Mouse (Mus musculus): ENCODE data around the gene Umodl1. TPM values are rescaled to one million over a fixed set of nuclear protein-coding genes. Genes with fewer than 3 reads are reported as not detected.

Gene Umodl1
- total RNA-seq (2022), result not detected

DNA sequence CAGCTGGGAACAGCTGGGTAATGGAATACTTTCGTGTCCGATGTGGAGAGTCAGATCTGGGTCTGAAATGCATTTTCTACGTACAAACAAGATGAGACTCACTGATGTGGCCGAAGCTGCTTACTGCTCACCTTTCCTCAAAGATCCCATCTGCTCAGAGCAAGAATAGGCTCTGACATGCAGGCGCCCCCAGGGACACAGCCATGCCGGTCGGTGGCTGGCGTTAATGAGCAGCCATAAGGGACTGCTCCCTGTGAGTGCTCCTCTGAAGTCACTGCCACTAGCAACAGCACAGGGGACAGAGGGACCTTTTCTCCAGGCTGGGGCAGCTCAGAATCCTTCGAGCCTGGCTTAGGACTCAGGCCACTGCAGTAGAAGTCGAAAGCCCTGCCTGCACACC is at the start of gene Umodl1:
TSS of gene Umodl1 (plus strand) at position 301 of the 400 bp plus-strand sequence.
- DNase-seq (ENCODE audit: low spot score), result no peak

DNA sequence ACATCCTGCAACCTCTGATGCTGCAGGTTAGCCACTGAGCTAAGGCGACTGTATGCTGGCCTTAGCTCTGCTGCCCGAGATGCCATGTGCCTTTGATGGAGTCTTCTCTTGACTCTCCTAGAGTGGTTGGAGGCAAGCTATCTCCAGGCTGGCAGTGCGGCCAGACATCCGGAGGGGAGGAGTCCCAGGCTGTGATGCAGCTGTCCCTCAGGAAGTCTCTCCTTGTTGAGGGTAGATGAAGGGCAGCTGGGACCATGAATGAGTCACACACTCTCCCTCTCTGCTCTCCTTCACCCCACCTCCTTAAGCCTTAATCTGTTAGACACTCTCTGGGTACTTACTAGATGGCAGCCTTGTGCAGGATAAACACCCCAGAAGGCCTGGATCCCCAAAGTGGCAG is 46.9 kb upstream of the Umodl1 start:
- no peak for DNase-seq (ENCODE audit: low spot score)

DNA sequence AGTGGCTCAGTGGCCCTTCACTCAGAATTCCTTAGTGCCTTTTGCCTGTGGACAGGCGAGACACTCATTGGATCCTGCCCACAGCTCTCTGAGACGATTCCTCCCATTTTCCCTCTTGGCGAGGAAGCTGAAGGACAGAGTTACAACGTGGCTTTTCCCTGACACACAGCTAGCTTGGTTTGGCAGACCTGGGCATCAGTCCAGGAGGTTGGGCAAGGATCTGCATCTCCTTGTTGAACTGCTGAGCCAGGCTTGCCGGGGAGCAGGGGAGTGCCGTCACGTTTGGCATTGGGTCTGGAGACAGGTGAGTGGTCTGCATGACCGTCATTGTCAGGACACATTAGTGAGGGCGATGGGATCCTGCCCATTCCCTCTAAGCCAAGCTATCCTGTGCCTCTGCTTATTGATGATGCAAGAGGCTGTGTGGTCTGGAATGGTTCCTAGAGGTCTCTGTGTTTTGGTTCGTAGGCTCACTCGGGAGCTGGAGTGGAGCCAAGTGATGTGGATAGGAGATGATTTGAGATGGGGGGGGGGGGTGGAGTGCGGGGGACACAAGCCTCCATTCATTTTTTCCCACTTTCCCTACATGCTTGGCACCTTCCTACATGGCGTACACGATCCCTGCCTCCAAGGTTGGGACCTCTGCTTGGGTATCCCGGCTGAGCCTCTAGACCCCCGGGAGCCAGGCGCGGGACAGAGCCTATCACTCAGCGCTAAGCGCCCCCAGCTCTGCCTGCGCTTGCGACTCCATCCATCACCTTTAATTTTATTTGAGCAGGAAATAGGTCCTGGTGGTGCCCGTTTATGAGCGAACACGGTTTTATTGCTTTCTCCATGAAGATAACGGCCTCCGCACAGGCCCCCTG is 43.3 kb upstream of the Umodl1 start:
- no peak for DNase-seq (ENCODE audit: low spot score)

DNA sequence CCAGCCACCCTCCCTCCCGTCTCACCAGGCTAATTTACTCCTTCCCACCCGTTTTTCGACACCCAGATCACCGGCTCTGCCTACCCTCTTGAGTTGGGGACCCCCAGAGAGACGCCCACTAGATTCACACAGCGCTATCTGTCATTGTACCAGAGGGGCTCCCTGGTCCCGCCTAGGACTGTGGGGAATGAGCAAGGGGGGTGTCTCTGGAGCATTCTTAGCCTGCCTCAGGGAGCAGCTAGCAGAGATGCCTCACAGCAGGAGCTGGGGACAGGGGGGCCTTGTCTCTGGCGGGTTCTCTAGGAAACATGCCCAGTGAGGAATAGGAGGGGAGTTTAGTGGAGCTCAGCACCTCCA is 42.7 kb upstream of the Umodl1 start:
- DNase-seq (ENCODE audit: low spot score), result no peak

DNA sequence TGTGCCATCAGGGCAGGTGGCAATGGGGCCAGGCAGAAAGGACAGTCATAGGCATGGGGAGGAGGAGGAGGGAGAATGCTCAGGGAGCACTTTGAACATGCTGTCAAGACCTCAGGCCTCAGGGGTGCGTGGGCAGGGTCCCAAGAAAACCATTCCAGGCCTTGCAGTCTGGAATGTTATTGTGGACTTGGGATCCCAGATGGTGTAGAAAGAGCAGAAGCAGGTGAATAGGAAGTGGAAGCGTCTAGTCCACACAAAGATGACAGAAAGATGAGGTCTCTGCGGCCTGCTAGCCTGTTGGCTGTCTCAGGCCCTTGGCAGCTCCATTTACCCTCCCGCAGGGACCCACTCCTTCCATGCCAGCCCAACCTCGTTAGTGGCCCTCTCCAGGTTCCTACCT is 41.9 kb upstream of the Umodl1 start:
- DNase-seq (ENCODE audit: low spot score), result no peak

DNA sequence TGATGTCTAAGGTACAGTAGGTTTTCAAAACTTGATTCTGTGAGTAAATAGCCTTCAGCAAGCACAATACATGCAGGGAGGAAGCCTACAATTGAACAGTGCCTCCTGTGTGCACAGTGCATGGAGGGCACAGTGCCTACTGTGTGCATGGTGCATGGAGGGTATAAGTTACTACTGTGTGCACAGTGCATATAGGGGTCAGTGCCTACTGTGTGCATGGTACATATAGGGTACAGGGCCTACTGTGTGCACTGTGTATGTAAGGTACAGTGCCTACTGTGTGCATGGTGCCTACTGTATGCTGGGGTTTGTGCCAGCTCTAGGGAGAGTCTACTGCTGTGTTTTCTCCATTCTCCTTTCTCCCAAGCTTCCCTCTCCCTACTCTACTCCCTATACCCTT is 40.2 kb upstream of the Umodl1 start:
- DNase-seq (ENCODE audit: low spot score), result no peak

DNA sequence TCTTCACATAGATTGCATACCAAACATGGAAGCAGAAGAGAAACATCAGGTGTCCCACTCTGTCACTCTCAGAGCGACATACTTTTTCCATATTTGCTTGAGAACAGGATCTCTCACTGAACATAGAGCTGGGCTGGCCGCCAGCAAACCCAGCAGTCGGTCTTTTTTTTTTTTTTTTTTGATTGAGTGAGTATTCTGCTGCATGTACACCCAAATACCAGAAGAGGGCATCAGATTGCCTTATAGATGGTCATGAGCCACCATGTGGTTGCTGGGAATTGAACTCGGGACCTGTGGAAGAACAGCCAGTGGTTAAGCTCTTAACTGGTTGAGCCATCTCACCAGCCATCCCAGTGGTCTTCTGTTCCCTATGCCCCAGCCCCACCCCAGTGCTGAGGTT is 30.9 kb upstream of the Umodl1 start:
- no peak for DNase-seq (ENCODE audit: low spot score)

DNA sequence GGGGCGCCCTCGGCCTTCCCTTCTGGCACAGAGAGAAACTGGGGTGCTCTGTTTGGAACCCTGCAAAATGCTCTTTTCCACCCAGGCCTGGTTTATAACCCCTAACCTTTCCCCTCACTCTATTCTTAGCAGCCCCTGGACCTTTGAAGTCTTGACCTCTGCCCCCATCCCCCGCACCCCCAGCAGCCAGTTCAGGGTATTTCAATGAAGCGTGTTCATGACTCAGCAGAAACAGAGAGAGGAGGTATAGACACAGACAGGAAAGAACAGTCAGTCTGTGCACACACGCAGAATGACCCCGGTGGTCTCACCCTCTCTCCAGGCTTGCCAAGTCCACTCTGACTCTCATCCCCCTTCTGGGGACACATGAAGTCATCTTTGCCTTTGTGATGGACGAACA is 23.6 kb upstream of the Umodl1 start:
- DNase-seq (ENCODE audit: low spot score), result no peak

DNA sequence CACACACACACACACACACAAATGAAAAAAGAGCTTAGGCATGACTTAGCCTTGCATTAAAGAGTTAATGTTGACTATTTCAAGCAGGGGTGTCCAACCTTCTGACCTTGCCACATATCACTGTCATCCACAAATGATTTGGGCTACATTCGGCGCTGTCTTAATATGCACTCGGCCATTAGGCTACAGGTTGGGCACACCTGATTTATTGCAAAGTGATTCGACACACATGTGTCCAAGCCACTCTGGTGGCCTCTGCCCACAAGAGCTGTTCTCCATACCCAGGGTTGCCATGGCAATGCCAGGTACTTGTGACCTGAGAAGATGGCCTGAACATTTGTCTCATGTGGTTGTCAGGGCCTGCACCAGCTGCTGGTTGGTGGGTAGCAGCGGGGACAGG is 21.6 kb upstream of the Umodl1 start:
- DNase-seq (ENCODE audit: low spot score), result no peak

DNA sequence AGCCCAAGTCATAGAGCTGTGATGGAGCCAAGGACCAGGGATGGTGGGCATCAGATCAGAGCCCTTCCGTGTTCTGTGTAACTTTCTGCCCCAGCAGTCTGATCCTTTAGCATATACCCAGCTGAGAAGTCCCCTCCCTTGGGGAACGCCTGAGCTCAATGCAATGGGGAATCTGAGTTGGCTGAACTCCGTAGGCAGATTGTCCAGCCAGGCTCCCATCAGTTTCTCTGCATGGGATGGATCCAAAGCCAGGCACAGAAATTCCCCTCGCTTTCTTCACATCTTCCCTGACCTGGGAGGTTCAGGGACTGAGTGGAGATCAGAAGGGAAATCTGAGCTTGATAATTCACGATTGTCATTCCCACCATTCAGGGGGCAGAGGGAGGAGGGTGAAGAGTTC is 19.1 kb upstream of the Umodl1 start:
- no peak for DNase-seq (ENCODE audit: low spot score)

DNA sequence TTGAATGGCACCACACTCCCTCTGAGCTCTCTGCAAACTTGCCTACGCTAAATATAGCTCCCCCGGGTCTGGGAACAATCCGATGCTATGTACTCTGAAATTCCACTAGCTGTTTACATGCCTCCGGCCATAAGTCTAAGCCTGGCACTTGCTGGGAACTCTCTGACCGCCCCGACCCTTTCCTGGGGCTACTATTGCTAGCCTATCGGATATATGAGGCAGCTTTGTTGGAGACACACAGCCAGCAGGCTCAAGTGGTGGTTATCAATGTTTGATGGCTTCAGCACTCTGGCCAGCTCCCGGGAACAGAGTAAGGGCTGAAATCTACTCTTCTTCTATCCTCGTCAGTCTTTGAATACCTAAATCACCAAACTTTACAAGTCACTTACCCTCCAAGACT is 15.9 kb upstream of the Umodl1 start:
- no peak for DNase-seq (ENCODE audit: low spot score)

DNA sequence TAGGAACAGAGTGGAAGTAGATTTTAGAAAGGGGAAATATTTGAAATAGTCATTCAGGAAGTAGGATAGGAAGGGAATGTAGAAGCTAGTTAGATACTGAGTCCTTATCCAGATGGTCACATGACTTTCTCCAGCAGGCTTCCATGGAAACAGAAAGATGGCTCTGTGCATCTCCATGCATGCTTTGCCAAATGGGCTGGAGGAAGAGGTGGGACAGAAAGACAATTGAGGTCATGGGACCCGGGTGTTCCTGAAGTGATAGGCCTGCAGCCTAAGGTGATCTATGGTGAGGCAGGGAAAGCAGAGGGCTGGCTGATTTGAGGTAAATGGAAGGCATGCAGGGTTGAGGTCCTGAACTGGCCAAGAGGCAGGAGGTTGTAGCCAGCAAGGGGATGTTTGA is 6.1 kb upstream of the Umodl1 start:
- DNase-seq (ENCODE audit: low spot score), result no peak

DNA sequence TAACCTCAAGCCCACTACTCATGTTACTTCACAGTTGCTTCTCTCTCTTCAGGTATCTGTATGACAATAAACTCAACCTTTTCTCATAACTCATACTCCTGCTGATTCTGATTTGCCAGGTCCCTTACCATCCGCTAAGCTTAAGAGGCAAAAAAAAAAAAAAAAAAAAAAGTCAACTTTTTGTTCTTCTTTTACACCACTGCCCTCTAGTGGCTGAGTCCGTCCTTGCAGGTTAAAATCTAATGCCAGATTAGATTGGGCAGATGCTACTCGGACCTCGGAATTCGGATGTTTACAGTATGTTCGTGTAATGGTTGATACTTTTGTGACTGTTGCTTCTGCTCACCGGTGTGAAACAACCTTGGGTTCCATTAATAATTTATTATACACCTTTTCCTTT is 3.7 kb upstream of the Umodl1 start:
- peak; percentile 59 for DNase-seq (ENCODE audit: low spot score)

DNA sequence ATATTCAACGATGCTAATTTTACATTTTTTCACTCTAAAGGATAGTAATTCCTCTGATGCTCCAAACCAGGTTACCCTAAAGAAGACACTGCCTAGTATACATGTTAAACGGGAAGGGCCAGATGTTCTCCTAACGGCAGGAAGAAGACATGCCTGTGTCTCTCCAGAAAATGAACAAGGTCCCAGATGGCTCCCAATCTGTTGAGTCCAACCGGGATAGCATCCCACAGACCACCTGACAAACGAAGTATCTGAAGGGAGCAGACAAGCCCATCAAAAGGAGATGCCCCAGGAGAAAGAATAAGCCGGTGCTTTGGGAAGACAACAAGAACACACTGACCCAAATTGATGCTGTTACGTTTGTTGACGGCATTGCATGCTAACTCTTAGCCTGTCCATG is 2.8 kb upstream of the Umodl1 start:
- no peak for DNase-seq (ENCODE audit: low spot score)

DNA sequence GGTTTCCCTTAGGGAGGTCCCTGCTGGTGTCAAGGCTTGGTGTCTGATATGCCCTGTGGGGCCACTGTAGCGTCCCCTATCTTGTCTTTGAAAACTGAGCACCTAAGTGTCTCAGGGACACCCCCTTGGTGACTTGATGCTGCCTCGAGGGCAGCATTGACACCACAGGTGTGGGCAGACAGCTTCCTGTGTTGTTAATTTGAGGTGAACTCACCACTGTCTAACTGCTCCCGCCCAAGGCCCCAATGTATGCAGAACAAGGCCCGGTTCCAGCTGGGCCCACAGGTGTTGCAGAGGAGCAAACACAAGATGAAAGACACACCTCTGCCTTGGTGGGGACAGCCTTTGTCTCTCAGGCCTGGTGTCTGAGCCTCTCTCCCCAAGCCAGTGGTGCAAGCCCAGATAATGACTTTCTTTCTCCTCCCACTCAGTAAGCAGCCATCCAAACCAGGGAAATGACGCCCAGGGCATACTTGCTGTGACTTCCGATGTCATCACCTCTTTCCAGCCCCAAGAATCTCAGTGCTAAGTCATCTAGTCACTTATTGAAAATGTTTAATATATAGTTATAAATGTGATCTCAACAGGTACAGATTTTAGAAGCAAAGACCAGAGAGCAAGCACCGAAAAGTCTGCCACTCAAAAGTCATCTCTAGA is 7.6 kb downstream of the Umodl1 start:
- DNase-seq (ENCODE audit: low spot score), result no peak

DNA sequence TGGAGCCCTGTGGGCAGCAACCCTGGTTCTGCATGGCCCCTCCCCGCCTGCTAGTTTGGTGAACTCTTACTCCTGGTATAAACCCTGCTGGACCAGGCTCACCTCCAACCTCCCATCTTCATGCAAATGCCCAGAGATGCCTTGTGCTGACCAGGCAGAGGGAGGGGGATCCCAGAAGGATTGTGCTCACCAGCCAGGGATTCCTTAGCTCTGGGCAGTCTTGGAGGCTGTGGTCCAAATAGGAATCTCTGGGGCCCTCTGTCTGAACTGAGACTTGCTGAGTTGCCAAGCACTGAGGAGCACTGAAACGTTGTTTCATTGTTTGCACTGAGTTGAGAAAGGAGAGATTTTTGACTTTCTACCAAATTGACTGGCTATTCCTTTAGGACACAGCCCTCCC is 8.4 kb downstream of the Umodl1 start:
- DNase-seq (ENCODE audit: low spot score), result no peak

DNA sequence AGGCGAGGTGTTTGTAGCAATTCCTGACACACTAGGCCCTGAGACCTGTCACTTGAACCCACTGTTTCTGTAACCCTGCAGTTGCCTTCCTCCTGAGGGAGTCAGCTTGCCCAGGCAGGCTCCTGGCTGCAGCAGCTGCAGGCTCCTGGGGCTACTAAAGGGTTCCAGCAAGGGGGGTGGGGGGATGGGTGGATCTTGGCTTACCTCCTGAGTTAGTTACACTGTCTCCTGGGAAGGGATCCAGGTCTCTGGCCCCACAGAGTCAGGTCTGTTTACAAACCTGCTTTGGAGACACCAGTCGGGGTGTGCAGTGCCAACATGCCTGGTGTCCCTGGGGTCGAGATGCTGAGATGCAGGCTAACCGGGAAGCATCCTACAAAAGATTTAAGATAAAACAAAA is 15.5 kb downstream of the Umodl1 start:
- no peak for DNase-seq (ENCODE audit: low spot score)

DNA sequence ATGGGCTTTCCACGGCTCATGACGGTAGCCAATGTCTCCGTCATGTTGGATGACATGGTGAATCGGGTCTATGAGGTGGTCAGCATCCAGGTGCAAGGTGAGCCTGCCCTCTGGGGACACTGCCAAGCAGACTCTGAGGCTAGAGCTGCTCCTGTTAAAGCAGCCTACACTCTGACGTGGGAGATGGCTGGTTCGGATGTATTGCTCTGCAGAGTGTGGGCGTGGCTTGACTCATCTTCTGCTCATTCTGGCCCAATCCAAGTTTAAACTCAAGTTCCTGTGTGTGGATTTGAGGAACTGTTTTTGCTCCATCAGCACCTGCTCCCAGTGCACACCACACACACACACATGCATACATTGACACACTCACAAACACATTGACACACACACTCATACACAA is 17.4 kb downstream of the Umodl1 start:
- no peak for DNase-seq (ENCODE audit: low spot score)

DNA sequence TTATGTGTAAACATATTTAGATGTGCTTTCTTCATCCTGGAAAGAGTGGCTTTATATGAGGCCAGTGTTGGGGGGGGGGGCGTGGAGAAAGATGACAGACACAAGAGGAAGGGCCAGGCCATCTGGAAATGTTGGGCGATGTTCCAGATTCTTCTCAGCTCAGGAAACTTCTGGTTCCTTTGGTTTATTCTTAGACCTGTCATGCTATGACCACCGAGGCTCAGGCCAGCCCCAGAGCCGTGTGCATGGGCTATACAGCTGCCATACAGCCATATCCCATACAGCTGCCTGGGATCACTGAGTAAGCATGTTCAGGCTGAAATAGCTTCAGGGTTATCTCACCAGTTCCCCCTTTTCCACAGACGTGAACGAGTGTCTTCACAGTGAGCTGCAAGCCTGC is 18.9 kb downstream of the Umodl1 start:
- DNase-seq (ENCODE audit: low spot score), result no peak

DNA sequence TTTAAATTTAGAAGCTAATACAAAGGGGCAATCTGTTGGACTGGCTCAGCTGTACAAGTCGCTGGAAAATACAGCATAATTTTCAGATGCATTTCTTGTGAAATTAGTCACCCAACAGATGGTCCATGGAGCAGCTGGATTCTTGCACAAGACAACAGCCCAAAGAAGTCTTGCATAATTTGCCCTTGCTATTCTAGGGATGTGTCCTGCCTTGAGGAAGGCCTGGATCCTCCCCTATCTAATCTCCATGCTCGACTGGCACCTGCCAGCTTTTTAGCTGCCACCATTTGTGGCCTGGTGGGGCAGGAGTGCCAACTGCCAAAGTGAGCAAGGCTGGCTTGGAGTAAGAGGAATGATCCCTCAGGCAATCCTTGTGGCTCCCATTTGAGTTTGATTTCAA is 22.9 kb downstream of the Umodl1 start:
- peak; percentile 9 for DNase-seq (ENCODE audit: low spot score)

DNA sequence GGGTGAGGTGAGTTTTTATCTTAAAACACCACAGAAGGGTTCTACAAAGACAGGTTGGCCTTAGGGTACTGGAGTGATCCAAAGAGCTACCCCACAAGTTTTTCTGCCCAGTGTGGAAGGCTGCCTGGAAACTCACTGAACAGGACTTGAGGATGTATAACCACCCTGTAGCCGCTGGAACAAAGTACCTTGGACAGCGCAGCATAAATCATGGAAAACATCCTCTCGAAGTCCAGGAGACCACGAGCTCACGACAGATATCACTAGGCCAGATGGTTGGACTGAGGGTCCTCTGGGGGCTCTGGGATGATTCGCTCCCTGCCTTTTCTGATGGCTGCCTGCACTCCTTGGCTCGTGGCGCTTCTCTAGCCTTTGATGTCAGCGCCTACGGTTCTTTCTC is 24.1 kb downstream of the Umodl1 start:
- no peak for DNase-seq (ENCODE audit: low spot score)

DNA sequence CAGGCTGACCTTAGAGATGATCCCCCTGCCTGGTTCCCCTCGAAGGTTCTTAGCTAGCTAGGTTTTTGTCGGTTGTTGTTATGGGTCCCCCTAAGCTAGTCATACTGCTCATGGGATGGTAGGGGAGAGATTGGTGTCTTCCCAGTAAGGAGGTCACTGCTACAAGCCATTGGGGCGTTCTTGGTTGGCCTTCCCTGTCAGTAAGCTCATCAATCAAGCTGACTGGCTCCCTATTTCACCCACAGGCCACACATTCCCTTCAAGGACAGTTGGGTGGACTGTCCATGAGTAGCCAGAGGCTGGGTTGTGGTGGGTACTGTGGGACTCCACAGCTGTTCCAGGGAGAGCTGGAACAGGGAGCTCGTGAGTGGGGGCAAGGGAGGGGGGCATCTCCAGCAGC is 29.1 kb downstream of the Umodl1 start:
- DNase-seq (ENCODE audit: low spot score), result no peak

DNA sequence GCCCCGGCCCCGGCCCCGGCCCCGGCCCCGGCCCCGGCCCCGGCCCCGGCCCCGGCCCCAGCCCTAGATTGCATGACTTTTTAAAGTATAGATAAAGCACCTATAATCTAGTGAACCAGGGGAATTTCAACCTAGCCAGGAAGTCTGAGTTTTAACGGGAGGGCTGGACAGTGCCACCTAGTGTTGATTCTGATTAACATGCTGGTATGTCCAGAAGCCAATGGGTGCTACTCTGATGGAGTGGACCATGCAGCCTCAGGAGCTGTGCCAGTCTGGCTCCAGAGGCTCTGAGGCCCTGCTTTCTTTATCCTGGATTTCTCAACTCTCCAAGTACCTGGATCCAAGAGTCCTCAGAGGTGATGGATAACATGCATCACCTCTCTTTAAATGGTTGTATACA is 35.8 kb downstream of the Umodl1 start:
- no peak for DNase-seq (ENCODE audit: low spot score)

DNA sequence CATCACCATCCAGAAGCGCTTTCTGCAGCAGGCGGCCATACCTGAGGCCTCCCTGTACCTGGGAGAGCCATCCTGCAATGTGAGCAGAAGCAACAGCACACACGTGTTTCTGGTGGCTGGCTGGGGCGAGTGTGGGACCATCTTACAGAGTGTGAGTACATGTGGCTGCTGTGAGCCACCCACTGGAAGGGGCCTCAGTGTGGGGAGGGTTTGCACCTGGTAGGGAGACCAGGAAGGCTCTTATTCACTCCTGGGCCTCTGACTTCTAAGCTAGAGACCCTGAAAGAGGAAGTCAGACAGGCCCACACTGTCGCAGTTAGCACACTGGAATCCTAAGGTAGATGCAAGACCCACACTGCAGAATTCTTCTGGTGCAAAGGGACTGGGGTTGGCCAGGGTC is 41.9 kb downstream of the Umodl1 start:
- no peak for DNase-seq (ENCODE audit: low spot score)

All from heart, adult 8-10 months (tissue).